Mouse (Mus musculus): ENCODE measurements around the gene Maats1. TPM values are rescaled to one million over a fixed set of nuclear protein-coding genes. Genes with fewer than 3 reads are reported as not detected.
A peak's percentile ranks its signal among the peaks of the same experiment; 100 is the strongest.

Gene Maats1
- polyA plus RNA-seq, 1 experiment from 2014 or later = 0.32 TPM

DNA sequence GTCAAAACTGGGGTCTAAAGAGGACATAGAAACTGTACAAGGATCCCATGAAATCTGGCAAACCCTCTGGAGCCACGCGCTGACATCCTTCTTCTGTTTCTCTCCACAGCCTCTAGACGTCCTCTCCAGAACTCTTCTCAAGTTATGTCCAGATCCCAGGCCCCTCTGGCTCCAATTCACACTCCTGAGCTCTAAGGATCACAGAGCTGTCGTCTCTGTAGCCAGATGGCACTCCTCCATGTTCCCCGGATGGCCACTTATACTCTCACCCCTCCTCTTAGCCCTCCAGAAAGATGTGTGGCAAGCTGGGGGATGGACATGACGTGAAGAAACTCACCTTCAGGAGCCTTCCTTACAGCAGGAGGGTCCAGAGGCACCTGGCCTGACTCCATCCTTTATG is 35.6 kb upstream of the Maats1 start:
- Histone ChIP-seq H3K36me3 (no peaks in the 10 kb centered on the region), H3K27ac (no peak overlapping the region), H3K9me3 (no peaks in the 10 kb centered on the region), H3K4me1 (peaks cover 8% of the 10 kb centered on the region; the same call in 1 of the 2 replicates), H3K4me3 (no peak overlapping the region), H3K9ac (no peak overlapping the region), H3K4me2 (replicated peaks) (no peak overlapping the region), H3K27me3 (no peaks in the 10 kb centered on the region)
- no peak for ATAC-seq (ENCODE audit: insufficient number of reproducible peaks, insufficient read depth, low FRiP score, low TSS enrichment)
- 86% methylated on average over 6 of the region's 6 CpGs for WGBS

GRCm38 (mm10) chr16:38376841-38377249 is 34.9 kb upstream of the Maats1 start:
- H3K36me3 ChIP-seq = no peaks in the 10 kb centered on the region
- H3K4me2 ChIP-seq (replicated peaks) = peak overlapping the region; percentile 42
- H3K27me3 ChIP-seq = no peaks in the 10 kb centered on the region
- 0 out of 2 replicates have a peak overlapping the region, but pooled peaks have one; percentile 25 for H3K9ac ChIP-seq
- 0 out of 2 replicates have a peak, but pooled peaks have one; percentile 12 for ATAC-seq (ENCODE audit: insufficient number of reproducible peaks, insufficient read depth, low FRiP score, low TSS enrichment)
- H3K4me3 ChIP-seq = peak overlapping the region; percentile 13; the same call in 1 of the 2 replicates
- H3K27ac ChIP-seq = peak overlapping the region; percentile 52; the same call in 1 of the 2 replicates
- WGBS = 55% methylated on average over 8 of the region's 8 CpGs
- no peaks in the 10 kb centered on the region for H3K9me3 ChIP-seq
- peaks cover 8% of the 10 kb centered on the region; the same call in 1 of the 2 replicates for H3K4me1 ChIP-seq

DNA sequence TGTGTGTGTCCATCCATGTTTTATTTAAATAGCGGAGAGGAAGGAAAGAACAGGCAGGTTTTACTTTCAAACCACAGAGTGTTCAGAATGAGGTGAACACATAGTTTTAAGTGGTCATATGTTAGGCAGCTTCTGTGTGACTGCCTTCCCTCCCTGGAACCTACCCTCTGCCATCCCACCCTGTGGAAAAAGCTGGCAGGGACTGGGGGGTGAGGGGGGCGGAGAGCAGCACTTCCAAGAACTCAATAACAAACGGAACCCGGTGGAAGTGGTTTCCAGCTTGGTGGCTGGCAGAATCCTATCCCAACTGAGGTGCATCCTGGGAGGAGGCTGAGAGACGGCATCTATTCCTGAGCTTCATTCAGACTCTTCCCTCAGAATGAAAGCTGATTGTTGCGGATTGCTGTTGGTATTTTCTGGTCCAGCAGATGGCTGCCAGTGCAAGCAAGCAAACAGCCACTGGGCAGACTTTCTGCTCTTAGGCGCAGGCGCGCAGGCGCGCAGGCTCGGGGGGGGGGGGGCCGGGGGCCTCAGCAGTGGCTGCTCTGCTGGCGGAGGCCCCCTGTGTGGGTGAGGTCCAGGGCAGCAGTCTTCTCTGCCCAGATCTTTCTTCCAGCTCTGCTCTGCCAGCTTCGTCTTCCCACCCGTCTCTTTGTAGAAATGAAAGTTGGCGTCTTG is 34.4 kb upstream of the Maats1 start:
- Histone ChIP-seq H3K9ac (0 out of 2 replicates have a peak overlapping the region, but pooled peaks have one; percentile 25), H3K36me3 (no peaks in the 10 kb centered on the region), H3K27ac (peak overlapping the region; percentile 52), H3K4me2 (replicated peaks) (peak overlapping the region; percentile 42), H3K27me3 (no peaks in the 10 kb centered on the region), H3K4me3 (peak overlapping the region; percentile 13), H3K9me3 (no peaks in the 10 kb centered on the region), H3K4me1 (peaks cover 8% of the 10 kb centered on the region; the same call in 1 of the 2 replicates)
- 28% methylated on average over 17 of the region's 17 CpGs for WGBS
- ATAC-seq (ENCODE audit: insufficient number of reproducible peaks, insufficient read depth, low FRiP score, low TSS enrichment) = peak; percentile 70; the same call in 1 of the 2 replicates

- H3K36me3 ChIP-seq = no peaks in the 10 kb centered on the region
- H3K27ac ChIP-seq = no peak overlapping the region
- ATAC-seq (ENCODE audit: insufficient number of reproducible peaks, insufficient read depth, low FRiP score, low TSS enrichment) = no peak
- 80% methylated on average over 7 of the region's 7 CpGs for WGBS
- no peaks in the 10 kb centered on the region for H3K27me3 ChIP-seq
- no peak overlapping the region for H3K9ac ChIP-seq
- H3K4me2 ChIP-seq (replicated peaks) = no peak overlapping the region
- H3K4me3 ChIP-seq = no peak overlapping the region
- no peaks in the 10 kb centered on the region for H3K9me3 ChIP-seq
- H3K4me1 ChIP-seq = peaks cover 8% of the 10 kb centered on the region; the same call in 1 of the 2 replicates
Observed at GRCm38 (mm10) chr16:38375182-38375581, 33.2 kb upstream of the Maats1 start.

DNA sequence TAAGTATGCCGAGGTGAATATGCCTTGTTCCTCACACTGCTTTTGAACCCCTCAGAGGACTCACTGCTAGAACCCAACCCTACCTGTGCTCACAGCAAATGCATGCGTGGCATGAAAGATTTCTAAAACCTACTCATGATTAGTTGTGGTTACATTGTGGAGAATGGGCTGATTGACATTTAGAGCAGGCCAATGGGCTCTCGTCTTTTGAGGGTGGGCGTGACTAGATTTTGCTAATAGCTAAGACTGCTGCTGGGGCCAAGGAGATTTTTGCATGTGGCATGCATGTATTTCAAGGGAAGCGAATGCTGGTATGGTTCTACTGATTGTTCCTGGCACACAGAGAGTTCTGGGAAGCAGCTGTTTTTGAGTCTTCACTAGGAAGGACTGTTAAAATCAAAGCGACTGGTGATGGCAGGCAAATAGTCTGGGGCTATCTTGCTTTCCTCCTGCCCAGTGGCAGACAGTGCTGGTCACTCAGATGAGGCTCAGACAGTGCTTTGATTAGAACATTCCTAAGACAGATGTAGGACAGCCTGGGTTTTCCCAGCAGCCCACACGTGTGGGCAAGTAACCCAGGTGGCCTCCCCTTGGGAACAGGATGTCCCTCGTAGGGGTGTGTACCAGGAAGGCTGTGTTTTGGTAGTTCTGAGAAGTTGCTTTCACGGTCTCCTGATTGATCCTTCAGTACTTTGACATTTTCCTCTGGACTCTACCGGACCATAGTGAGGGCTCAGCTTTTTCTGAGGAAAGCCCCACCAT is 32.6 kb upstream of the Maats1 start:
- Histone ChIP-seq H3K4me2 (replicated peaks) (no peak overlapping the region), H3K27ac (no peak overlapping the region)

GRCm38 (mm10) chr16:38373941-38374340 is 32.0 kb upstream of the Maats1 start:
- Histone ChIP-seq H3K4me2 (replicated peaks) (no peak overlapping the region), H3K9me3 (no peaks in the 10 kb centered on the region), H3K36me3 (no peaks in the 10 kb centered on the region), H3K27me3 (no peaks in the 10 kb centered on the region), H3K4me3 (no peak overlapping the region), H3K27ac (no peak overlapping the region), H3K9ac (no peak overlapping the region), H3K4me1 (peaks cover 8% of the 10 kb centered on the region; the same call in 1 of the 2 replicates)
- no peak for ATAC-seq (ENCODE audit: insufficient number of reproducible peaks, insufficient read depth, low FRiP score, low TSS enrichment)
- WGBS = 85% methylated on average over 16 of the region's 16 CpGs

More for the DNA sequence above, 32.6 kb upstream of the Maats1 start:
- no peaks in the 10 kb centered on the region for H3K9me3 ChIP-seq
- H3K36me3 ChIP-seq = no peaks in the 10 kb centered on the region
- no peaks in the 10 kb centered on the region for H3K27me3 ChIP-seq
- no peak overlapping the region for H3K9ac ChIP-seq
- no peak for ATAC-seq (ENCODE audit: insufficient number of reproducible peaks, insufficient read depth, low FRiP score, low TSS enrichment)
- peaks cover 8% of the 10 kb centered on the region; the same call in 1 of the 2 replicates for H3K4me1 ChIP-seq
- no peak overlapping the region for H3K4me3 ChIP-seq
- WGBS = 76% methylated on average over 10 of the region's 10 CpGs

DNA sequence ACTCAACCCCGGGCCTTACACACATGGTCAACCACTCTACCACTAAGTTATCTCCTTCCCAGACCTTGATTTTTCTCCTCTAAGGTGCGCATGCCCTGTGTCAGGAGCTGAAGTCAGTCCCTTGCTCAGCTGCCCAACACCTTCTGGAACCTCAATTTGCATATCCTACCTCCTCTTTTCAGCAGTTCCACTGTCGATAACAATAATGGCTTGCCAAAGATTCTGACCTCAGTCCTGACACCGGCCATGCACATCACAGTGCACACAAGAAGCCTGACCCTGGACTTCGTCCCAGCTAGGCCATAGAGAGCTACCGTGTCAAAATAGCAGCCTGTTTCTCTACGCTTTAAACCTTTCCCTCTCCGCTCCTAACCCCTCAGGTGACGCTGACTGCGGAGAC is 31.5 kb upstream of the Maats1 start:
- Histone ChIP-seq H3K27ac (no peak overlapping the region), H3K27me3 (no peaks in the 10 kb centered on the region), H3K4me2 (replicated peaks) (no peak overlapping the region), H3K9ac (no peak overlapping the region), H3K36me3 (no peaks in the 10 kb centered on the region), H3K9me3 (no peaks in the 10 kb centered on the region), H3K4me3 (no peak overlapping the region), H3K4me1 (peaks cover 8% of the 10 kb centered on the region; the same call in 1 of the 2 replicates)
- 84% methylated on average over 10 of the region's 10 CpGs for WGBS
- no peak for ATAC-seq (ENCODE audit: insufficient number of reproducible peaks, insufficient read depth, low FRiP score, low TSS enrichment)

- Histone ChIP-seq H3K9me3 (no peaks in the 10 kb centered on the region), H3K4me1 (peaks cover 8% of the 10 kb centered on the region; the same call in 1 of the 2 replicates), H3K27me3 (no peaks in the 10 kb centered on the region), H3K4me2 (replicated peaks) (no peak overlapping the region), H3K4me3 (no peak overlapping the region), H3K27ac (no peak overlapping the region), H3K9ac (no peak overlapping the region), H3K36me3 (no peaks in the 10 kb centered on the region)
- 83% methylated on average over 4 of the region's 4 CpGs for WGBS
- no peak for ATAC-seq (ENCODE audit: insufficient number of reproducible peaks, insufficient read depth, low FRiP score, low TSS enrichment)
Observed at GRCm38 (mm10) chr16:38372876-38373275, 30.9 kb upstream of the Maats1 start.

- Histone ChIP-seq H3K9me3 (no peaks in the 10 kb centered on the region), H3K4me3 (no peak overlapping the region), H3K27ac (no peak overlapping the region), H3K27me3 (no peaks in the 10 kb centered on the region), H3K4me1 (peaks cover 4% of the 10 kb centered on the region; the same call in 1 of the 2 replicates), H3K4me2 (replicated peaks) (no peak overlapping the region), H3K36me3 (no peaks in the 10 kb centered on the region), H3K9ac (no peak overlapping the region)
- no peak for ATAC-seq (ENCODE audit: insufficient number of reproducible peaks, insufficient read depth, low FRiP score, low TSS enrichment)
- WGBS = 86% methylated on average over 15 of the region's 15 CpGs
Observed at GRCm38 (mm10) chr16:38371705-38372296, 29.9 kb upstream of the Maats1 start.

DNA sequence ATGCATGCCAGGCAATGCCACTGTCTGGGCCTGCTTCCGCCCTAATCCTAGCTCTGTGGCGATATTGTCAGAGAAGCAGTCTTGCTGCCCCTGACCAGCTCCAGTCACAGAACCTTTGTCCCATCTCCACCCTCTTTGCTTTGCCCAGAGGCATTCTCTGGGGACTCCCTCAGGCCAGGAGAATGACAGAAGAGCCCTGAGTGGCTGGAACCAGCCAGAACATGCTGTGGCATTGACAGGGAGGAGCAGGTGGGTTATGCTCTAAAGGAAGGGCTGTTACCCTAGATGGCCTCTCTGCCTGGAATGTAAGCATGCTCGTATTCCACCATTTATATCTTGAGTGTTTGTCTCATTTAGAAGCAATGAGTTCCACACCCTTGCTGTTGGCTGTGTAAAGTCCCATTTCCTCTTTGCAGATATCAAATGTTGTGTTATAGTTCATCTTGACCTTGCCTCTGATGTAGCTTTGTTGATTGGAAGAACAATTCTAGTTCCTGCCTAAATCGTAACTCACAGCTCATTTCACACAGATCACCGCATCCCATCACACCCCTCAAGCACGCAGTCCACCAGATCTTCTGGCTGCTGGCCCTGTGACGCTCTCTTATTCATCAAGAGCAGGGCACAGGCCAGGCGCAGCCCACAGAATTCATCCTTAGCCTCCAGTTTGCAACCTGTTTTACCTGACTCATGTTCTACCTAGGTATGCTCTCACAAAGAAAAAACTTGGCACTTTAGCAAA is 28.9 kb upstream of the Maats1 start:
- no peaks in the 10 kb centered on the region for H3K27me3 ChIP-seq
- ATAC-seq (ENCODE audit: insufficient number of reproducible peaks, insufficient read depth, low FRiP score, low TSS enrichment) = no peak
- no peaks in the 10 kb centered on the region for H3K36me3 ChIP-seq
- H3K27ac ChIP-seq = 0 out of 2 replicates have a peak overlapping the region, but pooled peaks have one; percentile 36
- 86% methylated on average over 8 of the region's 8 CpGs for WGBS
- no peaks in the 10 kb centered on the region for H3K4me1 ChIP-seq
- H3K9ac ChIP-seq = no peak overlapping the region
- H3K9me3 ChIP-seq = no peaks in the 10 kb centered on the region
- no peak overlapping the region for H3K4me3 ChIP-seq
- H3K4me2 ChIP-seq (replicated peaks) = no peak overlapping the region

- ATAC-seq (ENCODE audit: insufficient number of reproducible peaks, insufficient read depth, low FRiP score, low TSS enrichment) = no peak
- Histone ChIP-seq H3K9ac (no peak overlapping the region), H3K4me3 (no peak overlapping the region), H3K4me2 (replicated peaks) (no peak overlapping the region), H3K9me3 (no peaks in the 10 kb centered on the region), H3K27me3 (no peaks in the 10 kb centered on the region), H3K36me3 (no peaks in the 10 kb centered on the region), H3K4me1 (no peaks in the 10 kb centered on the region), H3K27ac (no peak overlapping the region)
- WGBS = 66% methylated on average over 4 of the region's 4 CpGs
Observed at GRCm38 (mm10) chr16:38369992-38370484, 28.1 kb upstream of the Maats1 start.
